Mouse (Mus musculus) gastrocnemius, adult 18-20 months (tissue): ENCODE measurements around the gene Cyp11a1. TPM values are rescaled to one million over a fixed set of nuclear protein-coding genes. Genes with fewer than 3 reads are reported as not detected.

Experiments used
- DNase-seq: peaks from one replicate; pipeline ENCODE4 v3.0.0; 2021; ENCODE audit warnings: low spot score
- long read RNA-seq, 2 experiments: library from polyadenylated mRNA; stranded (forward); transcript quantifications; one replicate each; pipeline ENCODE4 v2.0.0; 2021
- total RNA-seq, 2 experiments: library from RNA; stranded (reverse); gene quantifications; 2 replicates each; pipeline ENCODE4 v1.2.3; 2021

Gene Cyp11a1
- total RNA-seq: under 1 TPM; 0.24 to 0.34 TPM
- long read RNA-seq, experiment 1: 0 reads
- long read RNA-seq, experiment 2: 0 reads

DNA sequence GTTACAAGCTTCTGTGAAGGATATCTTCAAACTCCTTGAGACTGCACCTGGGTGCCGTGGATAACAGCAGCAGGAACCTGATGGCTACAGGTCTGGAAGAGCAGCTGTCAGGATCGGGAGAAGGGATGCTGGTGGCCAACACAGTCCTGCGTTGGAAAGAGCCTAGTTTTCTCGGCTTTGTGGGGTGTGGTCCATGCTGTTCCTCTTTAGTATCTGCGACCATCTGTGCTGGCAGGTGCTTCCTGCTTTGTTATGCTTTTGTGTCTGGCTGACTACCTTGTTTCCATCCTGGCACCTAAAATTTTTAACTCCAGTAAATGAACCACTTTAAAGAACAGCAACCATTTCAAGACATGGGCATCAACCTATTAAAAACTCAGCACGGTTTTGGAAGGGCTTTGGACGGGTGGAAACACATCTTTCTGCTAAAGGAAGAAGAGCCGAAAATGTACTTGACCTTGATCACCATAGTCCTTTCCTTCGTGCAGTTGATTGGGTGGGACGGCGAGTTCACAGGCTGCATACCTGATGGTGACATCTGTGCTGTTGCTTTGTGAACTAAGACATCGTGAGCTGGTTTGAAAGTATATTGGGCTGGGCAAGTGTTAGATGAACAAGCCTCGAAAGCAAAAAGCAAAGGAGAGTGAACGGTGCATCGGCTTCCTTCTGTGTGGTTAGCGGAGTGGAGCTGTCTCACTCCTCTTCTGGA is at the start of gene Cyp11a1:
Gene Cyp11a1 (plus strand): TSS at position 659 of the 709 bp plus-strand sequence.
- DNase-seq: no peak

DNA sequence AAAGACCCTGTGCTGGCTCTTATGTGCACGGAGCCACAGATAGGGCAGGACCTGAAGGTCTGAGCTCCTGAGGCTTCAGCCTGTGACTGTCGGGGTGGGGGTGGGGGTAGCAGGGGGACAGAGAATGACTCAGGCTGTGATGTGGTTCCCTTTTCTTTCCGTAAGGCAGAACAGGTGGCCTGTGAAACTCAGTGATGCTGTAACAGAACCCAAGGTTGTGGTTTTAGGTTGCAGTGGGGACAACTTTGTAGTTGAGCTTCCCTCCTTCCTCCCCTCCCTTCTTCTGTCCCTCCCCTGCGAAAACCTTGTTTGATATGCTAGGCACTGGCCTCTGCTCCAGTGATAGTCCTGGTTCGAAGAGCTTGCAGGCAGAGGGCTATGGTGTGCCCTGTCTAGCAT is 49.4 kb upstream of the Cyp11a1 start:
- DNase-seq: no peak

DNA sequence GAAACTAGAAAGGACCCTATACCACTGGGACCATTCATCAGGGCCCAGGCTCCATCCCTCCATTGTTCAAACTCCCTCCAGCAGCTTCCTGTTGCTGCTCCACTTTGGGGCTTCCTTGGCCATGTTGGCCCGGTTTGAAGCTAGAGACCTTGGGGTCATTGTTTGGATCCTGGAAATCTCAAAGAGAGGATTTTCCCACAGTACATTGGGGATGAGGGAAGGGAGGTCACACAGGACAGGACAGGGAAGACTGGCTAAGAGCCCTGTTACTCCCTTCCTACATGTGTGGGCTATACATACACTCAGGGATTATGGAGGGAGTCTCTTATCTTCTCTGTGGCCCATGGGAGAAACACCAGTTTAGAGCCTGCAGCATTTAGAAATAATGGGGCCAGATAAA is 47.6 kb upstream of the Cyp11a1 start:
- no peak for DNase-seq

DNA sequence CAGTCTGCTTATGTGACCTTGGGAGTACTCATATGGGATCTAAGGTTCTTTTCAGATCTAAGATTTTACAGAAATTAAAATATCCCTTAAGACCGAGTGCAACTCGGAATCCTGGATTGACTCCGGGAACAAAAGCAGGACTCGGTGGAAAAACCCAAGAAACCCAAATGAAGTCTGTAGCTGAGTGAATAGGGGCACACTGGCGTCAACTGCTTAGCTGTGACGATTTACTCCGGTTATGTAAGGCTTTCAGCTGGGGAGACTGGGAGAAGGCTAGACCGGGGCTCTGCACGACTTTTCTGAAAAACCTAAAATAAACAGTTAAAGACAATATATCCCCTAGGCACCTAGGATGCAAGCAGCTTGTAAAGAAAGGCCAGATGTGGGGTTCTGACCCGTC is 46.8 kb upstream of the Cyp11a1 start:
- DNase-seq: no peak

DNA sequence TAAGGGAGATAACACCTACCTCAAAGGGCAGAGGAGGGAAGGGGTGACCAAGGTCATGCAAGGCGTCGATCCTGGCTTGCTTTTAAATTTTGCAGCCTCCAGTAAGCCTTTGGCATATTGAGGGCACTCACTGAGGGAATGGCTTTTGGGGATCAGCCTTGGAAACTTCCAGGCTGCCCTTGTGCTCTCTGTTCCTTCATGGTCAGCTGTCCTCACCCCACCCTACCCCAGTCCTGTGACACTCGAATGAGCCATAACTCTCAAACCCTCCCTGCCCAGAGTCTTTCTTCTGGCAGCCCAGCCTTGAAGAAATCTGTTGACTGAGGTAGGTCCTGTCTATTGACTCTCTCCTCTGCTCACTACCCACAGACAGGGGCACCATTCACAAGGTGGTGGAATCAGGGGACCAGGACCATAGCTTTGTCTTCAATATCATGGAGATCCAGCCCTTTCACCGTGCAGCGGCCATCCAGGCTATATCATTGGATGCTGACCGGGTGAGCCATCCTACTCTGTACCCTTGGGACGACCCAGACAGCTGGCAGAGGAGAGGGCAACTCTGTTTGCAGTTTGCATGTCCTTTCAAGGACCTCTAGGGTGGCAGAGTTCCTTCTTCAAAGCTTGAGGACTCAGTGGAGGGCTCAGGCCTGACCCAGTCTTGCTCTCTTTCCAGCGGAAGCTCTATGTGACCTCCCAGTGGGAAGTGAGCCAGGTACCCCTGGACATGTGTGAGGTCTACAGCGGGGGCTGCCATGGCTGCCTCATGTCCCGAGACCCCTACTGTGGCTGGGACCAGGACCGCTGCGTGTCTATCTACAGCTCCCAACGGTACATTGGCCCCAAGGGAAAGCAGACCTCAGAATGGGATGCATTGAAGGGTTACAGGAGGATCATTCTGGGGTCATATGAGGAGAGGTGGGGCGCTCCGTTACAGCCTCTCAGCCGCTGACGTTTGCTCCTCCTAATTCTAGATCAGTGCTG is 46.0 kb upstream of the Cyp11a1 start:
- DNase-seq: no peak

- no peak for DNase-seq
These were observed 45.0 kb upstream of the Cyp11a1 start for GRCm38 (mm10) chr9:57961226-57961625.

DNA sequence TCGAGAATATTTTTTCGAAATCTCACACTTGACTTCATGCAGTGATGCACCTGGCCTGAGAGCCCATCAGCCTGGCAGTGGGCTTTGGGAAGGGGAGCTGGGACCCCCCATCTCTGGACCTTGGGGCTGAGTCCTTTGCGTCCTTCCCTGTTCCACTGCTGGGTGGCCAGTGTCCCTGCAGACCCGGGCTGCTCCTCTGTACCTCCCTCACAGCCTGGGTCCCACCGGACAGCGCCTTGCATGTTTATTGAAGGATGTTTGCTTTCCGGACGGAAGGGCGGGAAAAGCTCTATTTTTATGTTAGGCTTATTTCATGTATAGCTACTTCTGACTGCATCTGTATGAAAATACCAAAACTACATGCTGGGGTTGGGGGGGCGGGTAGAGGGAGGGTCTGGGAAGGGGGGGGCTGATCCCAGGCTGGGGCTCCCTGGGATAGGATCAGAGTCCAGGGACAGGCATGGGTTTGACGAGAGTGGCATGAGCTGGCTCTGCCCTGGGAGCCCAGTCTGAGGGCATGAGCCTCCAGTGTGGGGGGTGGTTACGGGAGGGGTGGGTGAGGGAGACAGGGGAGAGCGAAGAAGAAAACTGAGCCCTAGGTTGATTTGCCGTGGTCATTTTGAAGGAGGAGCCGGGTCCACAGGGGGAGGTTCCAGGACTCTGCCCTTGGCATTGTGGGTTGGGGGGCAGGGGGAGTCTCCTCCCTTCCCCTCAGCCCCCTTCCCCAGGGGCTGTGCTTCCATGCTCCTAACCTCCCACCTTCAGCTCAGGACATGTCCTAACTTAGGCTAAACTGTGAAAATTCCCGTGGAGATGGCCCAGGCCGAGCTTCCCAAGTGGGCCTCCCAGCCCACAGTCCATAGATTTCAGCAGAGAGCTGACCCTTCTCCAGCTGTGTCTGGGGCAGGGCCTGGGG is 44.1 kb upstream of the Cyp11a1 start:
- DNase-seq: no peak

- DNase-seq: no peak
These were observed 42.8 kb upstream of the Cyp11a1 start for GRCm38 (mm10) chr9:57963249-57963997.

DNA sequence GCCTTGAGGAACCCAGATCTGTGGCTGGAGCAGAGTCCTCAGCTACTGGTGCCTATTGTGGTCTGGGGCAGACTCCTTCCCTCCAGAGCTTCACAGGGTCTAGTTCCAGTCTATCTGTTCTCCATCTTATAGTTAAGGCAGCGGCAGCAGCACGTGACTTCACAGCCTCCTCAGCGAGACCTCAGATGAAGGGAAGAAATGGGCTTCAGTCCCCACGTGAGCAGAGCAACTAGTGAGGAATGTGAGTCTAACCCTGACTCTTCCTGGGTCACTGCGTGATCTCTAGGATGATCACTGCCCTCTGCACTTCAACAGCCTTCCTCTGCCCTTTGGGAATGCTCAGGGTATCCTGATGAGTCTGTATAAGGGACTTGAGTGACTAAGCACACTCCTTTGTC is 42.2 kb upstream of the Cyp11a1 start:
- no peak for DNase-seq

DNA sequence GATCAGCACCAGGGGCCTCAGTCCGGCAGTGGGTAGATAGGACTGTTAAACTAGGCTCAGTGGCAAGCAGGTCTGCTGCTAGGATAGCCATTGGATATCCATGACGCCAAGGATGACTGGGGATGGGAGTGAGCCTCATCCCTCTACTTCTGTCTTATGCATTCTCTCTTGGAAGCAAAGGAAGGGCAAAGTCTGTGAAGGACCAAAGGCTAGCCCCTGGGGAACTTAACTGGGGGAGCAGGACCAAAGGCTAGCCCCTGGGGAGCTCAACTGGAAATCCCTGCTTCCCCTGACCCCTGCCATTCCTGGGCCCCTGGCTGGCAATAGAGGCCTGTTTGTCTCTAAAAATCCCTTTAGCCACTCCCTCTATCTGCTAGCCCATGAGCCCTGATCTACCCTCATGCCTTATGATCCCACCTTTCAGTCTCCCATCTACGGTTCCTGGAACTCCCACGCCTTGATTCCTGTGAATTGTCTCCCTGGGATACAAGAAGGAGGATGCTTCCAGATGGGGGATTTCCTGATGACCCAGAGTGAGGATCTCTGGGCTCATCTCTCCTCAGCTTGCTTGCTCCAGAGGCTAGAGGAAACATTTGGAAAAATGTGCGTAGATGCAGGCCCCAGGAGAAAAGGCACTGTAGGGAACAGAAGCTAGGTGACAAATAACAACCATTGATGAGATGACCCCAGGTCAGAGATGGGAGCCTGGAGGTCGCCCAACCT is 41.5 kb upstream of the Cyp11a1 start:
- DNase-seq: no peak

- DNase-seq: no peak
These were observed 40.7 kb upstream of the Cyp11a1 start for GRCm38 (mm10) chr9:57965281-57966185.

DNA sequence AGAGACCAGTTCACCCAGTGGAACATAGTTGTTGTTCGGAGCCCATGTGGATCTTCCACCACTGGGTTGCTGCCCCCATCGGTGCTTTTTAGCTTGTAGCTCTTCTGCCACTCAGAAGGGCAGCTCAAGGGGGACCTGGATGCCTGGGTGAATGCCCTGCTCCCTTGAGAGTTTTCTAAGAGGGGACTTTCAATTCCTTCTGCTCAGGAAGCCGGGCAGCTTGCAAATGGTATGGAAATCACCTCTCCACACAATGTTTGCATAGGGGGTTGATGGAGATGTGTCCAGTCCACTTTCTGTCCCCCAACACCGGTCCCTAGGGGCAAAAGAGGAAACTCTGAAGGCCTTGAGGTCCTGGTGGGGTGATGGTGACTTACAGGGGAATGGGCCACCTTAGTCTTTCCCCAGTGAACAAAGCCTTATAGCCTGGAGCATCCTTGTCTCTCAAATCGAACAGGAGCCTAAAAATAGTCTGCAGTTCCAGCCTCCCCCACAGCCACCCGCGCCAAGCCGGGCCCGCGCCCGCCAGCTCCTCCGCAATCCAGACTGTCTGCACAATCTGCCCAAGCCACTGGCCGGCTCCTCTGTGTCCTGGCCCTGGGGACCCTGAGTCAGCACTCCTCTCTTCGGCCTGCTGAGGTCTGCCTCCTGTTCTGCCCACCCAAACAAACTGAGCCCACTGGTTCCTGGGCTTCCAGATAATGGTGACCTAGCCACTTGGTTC is 38.8 kb upstream of the Cyp11a1 start:
- peak; percentile 72 for DNase-seq

- no peak for DNase-seq
These were observed 37.9 kb upstream of the Cyp11a1 start for GRCm38 (mm10) chr9:57968166-57968771.

DNA sequence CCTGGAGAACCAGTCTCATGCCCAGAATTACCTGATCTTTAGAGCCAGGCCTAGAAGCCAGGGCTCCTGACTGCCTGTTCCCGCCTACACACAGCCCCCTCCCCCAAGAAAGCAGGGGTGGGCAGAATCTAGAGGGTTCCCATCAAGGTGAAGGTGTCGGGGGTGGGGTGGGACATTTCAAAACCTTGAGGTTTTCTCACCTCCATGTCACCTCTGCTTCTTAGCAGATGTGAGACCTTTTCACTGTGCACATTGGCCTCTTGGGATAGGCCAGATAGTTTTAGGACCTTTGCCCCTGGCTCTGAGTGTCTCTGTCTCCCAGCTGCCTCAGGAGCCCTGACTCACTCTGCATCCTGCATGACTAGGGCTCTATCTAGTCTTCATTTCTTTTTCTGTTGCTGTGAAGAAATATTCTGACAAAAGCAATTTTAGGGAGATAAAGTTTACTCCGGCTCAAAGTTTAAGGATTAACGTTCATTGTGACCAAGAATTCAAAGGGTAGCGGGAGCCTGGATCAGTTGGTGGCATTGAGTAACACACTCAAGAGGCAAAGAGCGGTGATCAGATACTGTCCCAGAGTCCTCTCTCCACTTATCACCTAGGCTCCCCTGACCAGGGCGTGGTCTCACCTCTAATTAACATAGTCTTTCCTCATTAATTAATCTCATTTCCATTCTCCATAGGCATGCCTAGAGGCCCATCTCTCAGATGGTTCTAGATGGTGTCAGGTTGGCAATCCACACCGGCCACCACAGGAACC is 37.2 kb upstream of the Cyp11a1 start:
- DNase-seq: no peak

DNA sequence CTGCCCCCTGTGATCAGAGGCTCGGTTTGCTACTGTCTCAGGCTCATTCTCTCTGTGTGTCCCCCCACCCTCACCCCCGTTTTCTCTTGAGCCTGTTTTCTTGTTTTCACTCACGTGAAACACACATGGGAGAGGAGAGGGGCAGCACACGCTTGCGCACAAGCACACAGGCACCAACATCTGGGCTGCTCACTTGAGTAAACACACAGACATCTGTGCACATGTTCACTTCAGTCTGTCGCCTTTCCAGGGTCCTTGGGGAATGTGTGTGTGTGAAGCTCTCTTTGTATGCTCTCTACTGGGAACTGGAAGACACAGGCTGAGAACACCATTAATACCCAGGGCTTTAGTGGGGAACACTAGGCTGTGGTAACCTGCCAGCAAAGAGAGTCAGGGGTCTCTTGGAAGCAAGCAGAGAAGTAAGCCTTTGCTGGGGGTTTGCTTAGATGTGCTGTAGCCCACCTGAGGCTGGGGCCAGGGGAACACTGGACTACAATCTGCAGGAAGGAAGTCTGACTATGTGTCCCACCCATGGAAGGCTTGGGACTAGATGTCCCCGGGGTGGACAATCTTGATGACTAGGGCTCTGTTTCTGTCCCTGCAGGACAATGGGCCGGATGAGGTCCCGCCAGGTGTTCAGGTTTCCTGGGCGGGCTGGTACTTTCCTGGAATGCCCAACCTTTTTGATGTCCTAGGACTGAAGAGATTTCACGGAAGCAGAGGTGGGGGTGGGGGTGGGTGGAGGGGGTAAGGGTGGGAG is 36.3 kb upstream of the Cyp11a1 start:
- no peak for DNase-seq

DNA sequence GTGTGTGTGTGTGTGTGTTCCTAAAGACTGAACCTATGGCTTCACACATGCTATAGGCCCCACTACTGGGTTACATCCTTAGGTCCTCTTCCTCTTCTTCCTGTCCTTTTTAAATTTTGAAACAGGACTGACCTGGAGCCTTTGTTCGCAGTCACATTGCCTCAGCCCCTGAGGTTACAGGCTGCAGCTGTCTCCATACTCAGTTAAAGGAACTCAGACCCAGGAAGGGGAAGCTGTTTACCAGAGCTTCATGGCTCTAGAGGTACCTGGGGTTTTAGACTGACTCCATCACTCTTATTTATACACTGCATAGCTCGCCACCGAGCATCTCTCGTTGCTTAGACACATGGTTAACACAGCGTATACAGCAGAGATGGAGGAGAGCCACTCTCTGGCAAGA is 34.8 kb upstream of the Cyp11a1 start:
- DNase-seq: no peak
